Mouse (Mus musculus) ES-Bruce4 (cell line): ENCODE results near the gene Gdpd1.

Source experiments
- CTCF ChIP-seq: IDR thresholded peaks from one replicate; pipeline ENCODE4 v1.8.1; 2011; ENCODE audit warnings: low read depth, low read length
- EP300 ChIP-seq: IDR thresholded peaks from 2 replicates; pipeline ENCODE4 v1.6.1; 2011; ENCODE audit warnings: low read depth, low read length; ENCODE audit not compliant: insufficient read depth
- POLR2A ChIP-seq: IDR thresholded peaks from one replicate; pipeline ENCODE4 v1.8.1; 2011; ENCODE audit warnings: low read length; ENCODE audit not compliant: insufficient read depth

DNA sequence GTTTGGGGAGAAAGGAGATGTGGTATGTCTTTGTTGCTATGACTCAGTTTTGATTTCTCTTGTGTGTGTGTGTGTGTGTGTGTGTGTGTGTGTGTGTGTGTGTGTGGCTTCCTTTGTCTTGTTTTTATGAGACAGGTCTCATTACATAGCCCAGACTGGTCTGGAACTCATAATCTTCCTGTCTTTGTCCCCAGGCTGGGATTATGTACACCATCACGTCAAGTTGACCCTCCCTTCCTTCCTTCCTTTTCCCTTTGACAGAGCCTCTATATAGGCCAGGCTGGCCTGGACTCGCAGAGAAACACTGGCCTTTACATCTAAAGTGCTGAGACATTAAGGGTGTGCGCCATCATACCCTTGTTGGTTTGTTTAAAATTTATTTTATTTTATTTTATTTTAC, 58.2 kb downstream of the Gdpd1 start:
- TF ChIP-seq EP300 = no peak
- no peak for TF ChIP-seq CTCF
- TF ChIP-seq POLR2A = no peak
